Mouse (Mus musculus) ES-Bruce4 (cell line): ENCODE measurements at regions not wholly inside any gene's neighbourhood (a gene's known extent, or its start where the extent isn't known, plus 50 kb on each side); places are given as distances from the start of the nearest gene placed in this dataset.

Source experiments
- CTCF ChIP-seq: IDR thresholded peaks from one replicate; pipeline ENCODE4 v1.8.1; 2011; ENCODE audit warnings: low read depth, low read length
- POLR2A ChIP-seq: IDR thresholded peaks from one replicate; pipeline ENCODE4 v1.8.1; 2011; ENCODE audit warnings: low read length; ENCODE audit not compliant: insufficient read depth

- TF ChIP-seq CTCF (no peak), POLR2A (no peak)
Observed at GRCm38 (mm10) chr13:99743952-99744789, 156.7 kb downstream of the Cartpt start.
